Mouse (Mus musculus): ENCODE data around the gene Aarsd1. TPM values are rescaled to one million over a fixed set of nuclear protein-coding genes. Genes with fewer than 3 reads are reported as not detected.
"Not testable (repeated sequence)": the region's sequence is repeated elsewhere in the genome, so short reads cannot be mapped to it uniquely, and the experiment has no call there.

Aarsd1 gene
- polyA plus RNA-seq, 1 experiment = 10.8 TPM

DNA sequence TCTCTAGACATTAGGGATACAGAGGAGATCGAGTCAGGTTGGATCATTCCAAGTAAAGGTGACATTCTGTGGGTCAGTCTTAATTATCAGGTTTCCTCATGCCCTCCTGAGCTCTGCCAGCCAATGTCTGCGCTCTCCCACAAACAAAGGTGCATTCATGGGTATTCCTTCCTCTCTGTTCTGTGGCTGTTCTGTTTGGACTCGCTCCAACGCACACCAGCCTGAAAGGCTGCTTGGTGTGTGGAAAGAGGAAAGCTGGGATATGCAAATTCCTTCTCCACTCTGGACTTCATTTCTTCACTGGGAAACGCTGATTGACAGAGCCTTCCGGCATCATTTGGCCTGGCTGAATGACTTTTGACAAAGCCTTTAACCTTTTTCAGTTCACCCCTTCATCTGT is 37.3 kb upstream of the Aarsd1 start:
- Histone ChIP-seq H3K4me1 (ENCODE audit: control insufficient read depth, insufficient read depth, insufficient read length, low read length) (peaks cover 26% of the 10 kb centered on the region; the same call in 1 of the 2 replicates), H3K27ac (ENCODE audit: insufficient read depth, low read depth, low read length) (peak overlapping the region; percentile 76), H3K27me3 (ENCODE audit: control insufficient read depth, insufficient read depth, low read length) (no peaks in the 10 kb centered on the region), H3K36me3 (ENCODE audit: control insufficient read depth, insufficient read depth, low read length) (peaks cover 35% of the 10 kb centered on the region), H3K4me3 (ENCODE audit: low read depth, low read length) (no peak overlapping the region)
- WGBS = 27% methylated on average over 6 of the region's 6 CpGs
- TF ChIP-seq CTCF (IDR thresholded peaks at IDR 0.05; ENCODE audit: extremely low read depth, insufficient read length, insufficient replicate concordance, low read depth, low read length) = no peak
- no peak for TF ChIP-seq POLR2A (IDR thresholded peaks at IDR 0.05; ENCODE audit: low read depth, low read length)

DNA sequence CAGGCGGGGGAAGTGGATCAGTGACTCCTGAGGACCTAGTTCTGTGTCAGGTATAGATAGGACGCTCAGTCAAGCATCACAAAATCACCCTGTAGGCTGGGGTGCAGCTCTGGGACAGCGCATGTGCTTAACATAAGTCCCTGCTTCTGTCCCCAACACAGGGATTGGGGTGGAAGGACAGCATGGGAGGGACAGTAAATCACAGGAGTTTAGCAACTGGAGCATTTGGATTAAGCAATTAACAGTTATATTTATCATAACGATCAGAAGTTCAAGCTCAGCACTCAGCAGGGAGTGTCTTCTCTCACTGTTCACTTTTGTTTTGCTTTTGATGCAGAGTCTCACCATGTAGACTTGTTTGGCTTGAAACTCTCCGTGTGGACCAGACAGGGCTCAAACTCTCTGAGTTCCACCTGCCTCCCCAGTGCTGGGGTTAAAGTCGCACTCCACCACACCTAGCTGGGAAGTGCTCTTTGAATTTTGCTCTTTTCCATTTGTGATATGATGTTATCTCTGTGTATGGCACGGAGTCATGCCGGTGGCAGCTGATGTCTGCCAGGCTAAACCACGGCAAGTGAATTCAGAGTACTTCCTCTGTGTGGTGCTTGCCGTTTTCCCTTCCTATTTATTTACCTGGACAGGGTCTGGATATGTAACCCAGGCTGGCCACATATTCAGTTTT is 34.8 kb upstream of the Aarsd1 start:
- Histone ChIP-seq H3K36me3 (ENCODE audit: control insufficient read depth, insufficient read depth, low read length) (peaks cover 11% of the 10 kb centered on the region), H3K4me3 (ENCODE audit: low read depth, low read length) (peak overlapping the region; percentile 41; the same call in 1 of the 2 replicates), H3K27me3 (ENCODE audit: control insufficient read depth, insufficient read depth, low read length) (no peaks in the 10 kb centered on the region), H3K27ac (ENCODE audit: insufficient read depth, low read depth, low read length) (peak overlapping the region; percentile 98), H3K4me1 (ENCODE audit: control insufficient read depth, insufficient read depth, insufficient read length, low read length) (peaks cover 27% of the 10 kb centered on the region; the same call in 1 of the 2 replicates)
- TF ChIP-seq POLR2A (IDR thresholded peaks at IDR 0.05; ENCODE audit: low read depth, low read length) = no peak
- no peak for TF ChIP-seq CTCF (IDR thresholded peaks at IDR 0.05; ENCODE audit: extremely low read depth, insufficient read length, insufficient replicate concordance, low read depth, low read length)
- 21% methylated on average over 10 of the region's 10 CpGs for WGBS

DNA sequence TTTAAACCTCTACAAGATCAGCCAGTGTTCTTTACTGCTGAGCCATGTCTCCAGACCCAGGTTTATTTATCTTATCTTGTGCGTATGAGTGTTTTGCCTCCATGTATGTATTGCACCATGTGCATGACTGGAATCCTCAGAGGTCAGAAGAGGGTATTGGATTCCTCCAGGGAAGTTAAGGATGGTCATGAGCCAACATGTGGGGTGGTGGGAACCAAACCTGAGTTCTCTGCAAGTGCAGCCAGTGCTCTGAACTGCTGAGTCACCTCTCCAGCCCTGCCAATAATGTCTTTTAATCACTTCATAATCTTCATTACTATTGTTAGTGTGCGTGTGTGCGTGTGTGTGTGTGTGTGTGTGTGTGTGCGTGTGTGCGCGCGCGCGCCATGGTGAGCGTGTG is 34.1 kb upstream of the Aarsd1 start:
- peak overlapping the region; percentile 41 for H3K4me3 ChIP-seq (ENCODE audit: low read depth, low read length)
- no peaks in the 10 kb centered on the region for H3K27me3 ChIP-seq (ENCODE audit: control insufficient read depth, insufficient read depth, low read length)
- TF ChIP-seq POLR2A (IDR thresholded peaks at IDR 0.05; ENCODE audit: low read depth, low read length) = no peak
- 55% methylated on average over 10 of the region's 10 CpGs for WGBS
- peak overlapping the region; percentile 98 for H3K27ac ChIP-seq (ENCODE audit: insufficient read depth, low read depth, low read length)
- peaks cover 27% of the 10 kb centered on the region; the same call in 1 of the 2 replicates for H3K4me1 ChIP-seq (ENCODE audit: control insufficient read depth, insufficient read depth, insufficient read length, low read length)
- peaks cover 4% of the 10 kb centered on the region for H3K36me3 ChIP-seq (ENCODE audit: control insufficient read depth, insufficient read depth, low read length)

DNA sequence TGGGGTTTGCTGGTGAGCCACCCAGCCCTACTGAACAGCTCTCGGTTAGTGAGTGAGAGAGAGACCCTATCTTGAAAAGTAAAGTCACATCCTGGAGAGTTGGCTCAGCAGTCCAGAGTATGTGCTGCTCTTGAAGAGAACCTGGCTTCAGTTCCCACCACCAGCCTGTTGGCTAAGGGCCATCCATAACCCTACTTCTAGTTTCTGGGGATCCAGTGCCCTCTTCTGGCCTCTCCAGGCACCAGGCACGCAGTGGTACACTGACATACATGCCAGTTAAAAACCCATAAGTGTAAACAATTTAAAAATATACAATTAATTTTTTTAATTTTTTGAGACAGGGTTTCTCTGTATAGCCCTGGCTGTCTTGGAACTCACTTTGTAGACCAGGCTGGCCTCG is 33.0 kb upstream of the Aarsd1 start:
- Histone ChIP-seq H3K4me1 (ENCODE audit: control insufficient read depth, insufficient read depth, insufficient read length, low read length) (peaks cover 21% of the 10 kb centered on the region; the same call in 1 of the 2 replicates), H3K4me3 (ENCODE audit: low read depth, low read length) (peak overlapping the region; percentile 9; the same call in 1 of the 2 replicates), H3K36me3 (ENCODE audit: control insufficient read depth, insufficient read depth, low read length) (peaks cover 7% of the 10 kb centered on the region; the same call in 1 of the 2 replicates), H3K27me3 (ENCODE audit: control insufficient read depth, insufficient read depth, low read length) (no peaks in the 10 kb centered on the region), H3K27ac (ENCODE audit: insufficient read depth, low read depth, low read length) (peak overlapping the region; percentile 21; the same call in 1 of the 2 replicates)
- 78% methylated on average over 3 of the region's 3 CpGs for WGBS
- TF ChIP-seq CTCF (IDR thresholded peaks at IDR 0.05; ENCODE audit: extremely low read depth, insufficient read length, insufficient replicate concordance, low read depth, low read length) (peak; percentile 42; the same call in 1 of the 2 replicates), POLR2A (IDR thresholded peaks at IDR 0.05; ENCODE audit: low read depth, low read length) (no peak)

DNA sequence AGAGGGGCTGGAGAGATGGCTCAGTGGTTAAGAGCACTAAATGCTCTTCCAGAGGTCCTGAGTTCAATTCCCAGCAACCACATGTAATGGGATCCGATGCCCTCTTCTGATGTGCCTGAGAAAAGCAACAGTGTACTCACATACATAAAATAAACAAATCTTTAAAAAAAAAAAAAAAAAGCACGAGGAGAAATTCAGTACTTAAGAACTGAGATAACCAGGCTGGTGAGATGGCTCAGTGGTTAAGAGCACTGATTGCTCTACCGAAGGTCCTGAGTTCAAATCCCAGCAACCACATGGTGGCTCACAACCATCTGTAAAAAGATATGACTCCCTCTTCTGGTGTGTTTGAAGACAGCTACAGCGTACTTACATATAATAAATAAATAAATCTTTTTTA is 32.2 kb upstream of the Aarsd1 start:
- Histone ChIP-seq H3K27ac (ENCODE audit: insufficient read depth, low read depth, low read length) (peak overlapping the region; percentile 97; the same call in 1 of the 2 replicates), H3K36me3 (ENCODE audit: control insufficient read depth, insufficient read depth, low read length) (peaks cover 13% of the 10 kb centered on the region), H3K4me1 (ENCODE audit: control insufficient read depth, insufficient read depth, insufficient read length, low read length) (peaks cover 17% of the 10 kb centered on the region; the same call in 1 of the 2 replicates)
- WGBS = 60% methylated on average over 4 of the region's 4 CpGs
- not testable (repeated sequence) for H3K4me3 ChIP-seq (ENCODE audit: low read depth, low read length); H3K27me3 ChIP-seq (ENCODE audit: control insufficient read depth, insufficient read depth, low read length)

DNA sequence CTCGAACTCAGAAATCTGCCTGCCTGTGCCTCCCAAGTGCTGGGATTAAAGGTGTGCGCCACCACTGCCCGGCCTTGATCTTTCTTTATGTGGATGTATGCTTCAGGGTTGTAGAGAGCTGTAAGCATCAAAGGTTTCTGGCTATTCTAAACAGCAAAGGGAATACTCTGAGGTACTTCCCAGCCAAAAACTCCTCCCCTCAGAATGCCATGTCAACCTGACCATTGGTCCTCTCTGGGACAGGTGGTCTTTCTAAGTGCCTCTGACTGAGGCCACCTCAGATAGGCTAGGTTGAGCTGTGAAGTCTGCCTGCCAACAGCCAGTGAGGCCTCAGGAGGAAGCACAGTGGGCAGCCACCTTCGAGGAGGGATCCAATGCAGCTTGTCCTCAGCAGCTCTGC is 31.5 kb upstream of the Aarsd1 start:
- WGBS = 6% methylated on average over 4 of the region's 4 CpGs

DNA sequence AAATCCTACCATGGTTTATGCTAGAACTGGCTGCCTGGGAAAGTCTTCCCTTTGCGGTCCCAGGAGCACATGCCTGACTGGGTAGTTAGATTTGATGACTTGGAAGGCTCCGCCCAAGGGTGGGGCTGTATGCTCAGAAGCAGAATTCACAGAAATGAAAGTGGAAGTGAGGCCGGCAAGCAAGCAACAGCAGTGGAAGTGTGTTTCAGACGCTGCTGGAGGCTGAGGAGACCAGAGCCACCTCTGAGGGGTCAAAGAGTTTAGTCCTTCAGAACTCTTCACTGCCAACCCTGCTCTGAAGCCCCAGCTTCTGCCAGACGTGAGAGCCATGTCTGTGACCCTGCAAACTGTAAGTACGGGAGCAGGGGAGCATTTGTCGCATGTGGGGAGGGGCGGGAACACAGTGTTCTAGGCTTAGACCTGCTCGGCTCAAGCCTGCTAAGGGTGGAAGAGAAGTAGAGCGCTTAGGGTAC is 30.9 kb upstream of the Aarsd1 start, which contains the start of gene Ifi35:
TSS of gene Ifi35 (plus strand) at position 134 of the 473 bp plus-strand sequence.
- H3K36me3 ChIP-seq (ENCODE audit: control insufficient read depth, insufficient read depth, low read length) = peaks cover 23% of the 10 kb centered on the region
- peak; percentile 97 for TF ChIP-seq POLR2A (IDR thresholded peaks at IDR 0.05; ENCODE audit: low read depth, low read length)
- no peak for TF ChIP-seq CTCF (IDR thresholded peaks at IDR 0.05; ENCODE audit: extremely low read depth, insufficient read length, insufficient replicate concordance, low read depth, low read length)
- H3K27me3 ChIP-seq (ENCODE audit: control insufficient read depth, insufficient read depth, low read length) = no peaks in the 10 kb centered on the region
- H3K4me1 ChIP-seq (ENCODE audit: control insufficient read depth, insufficient read depth, insufficient read length, low read length) = peaks cover 11% of the 10 kb centered on the region; the same call in 1 of the 2 replicates
- peak within 1 kb of the TSS; percentile 86 for H3K4me3 ChIP-seq (ENCODE audit: low read depth, low read length)
- 1% methylated on average over 10 of the region's 10 CpGs for WGBS
- peak within 1 kb of the TSS; percentile 97 for H3K27ac ChIP-seq (ENCODE audit: insufficient read depth, low read depth, low read length)

More for the DNA sequence above, 31.5 kb upstream of the Aarsd1 start:
- peak overlapping the region; percentile 86 for H3K4me3 ChIP-seq (ENCODE audit: low read depth, low read length)
- H3K27me3 ChIP-seq (ENCODE audit: control insufficient read depth, insufficient read depth, low read length) = no peaks in the 10 kb centered on the region
- TF ChIP-seq CTCF (IDR thresholded peaks at IDR 0.05; ENCODE audit: extremely low read depth, insufficient read length, insufficient replicate concordance, low read depth, low read length) (no peak), POLR2A (IDR thresholded peaks at IDR 0.05; ENCODE audit: low read depth, low read length) (no peak)
- peaks cover 14% of the 10 kb centered on the region; the same call in 1 of the 2 replicates for H3K4me1 ChIP-seq (ENCODE audit: control insufficient read depth, insufficient read depth, insufficient read length, low read length)
- H3K27ac ChIP-seq (ENCODE audit: insufficient read depth, low read depth, low read length) = peak overlapping the region; percentile 97
- H3K36me3 ChIP-seq (ENCODE audit: control insufficient read depth, insufficient read depth, low read length) = peaks cover 20% of the 10 kb centered on the region
